Mouse (Mus musculus) neutrophil, adult 5-6 weeks (primary cell): ENCODE data around the gene Epn1. TPM values are rescaled to one million over a fixed set of nuclear protein-coding genes. Genes with fewer than 3 reads are reported as not detected.
A peak's percentile ranks its signal among the peaks of the same experiment; 100 is the strongest.

Source experiments
- ATAC-seq: fragments of 151-379, 151-347 bp; 2 replicates; pipeline ENCODE4 v1.8.0; 2017; ENCODE audit warnings: mild to moderate bottlenecking, moderate TSS enrichment; ENCODE audit not compliant: insufficient number of reproducible peaks, poor library complexity, low FRiP score, severe bottlenecking; ENCODE audit errors: extremely low read depth
- total RNA-seq: library from RNA; stranded (forward); fragments of 200-1000 nt; gene quantifications from 2 replicates; pipeline ENCODE4 v1.2.3, GENCODE M21; 2017

The Epn1 gene
- total RNA-seq, 1 experiment from 2014 or later, result 118 TPM

GRCm38 (mm10) chr7:5085512-5085911, 5.5 kb downstream of the Epn1 start:
- no peak for ATAC-seq

GRCm38 (mm10) chr7:5086921-5087440, 6.9 kb downstream of the Epn1 start:
- ATAC-seq, result no peak

GRCm38 (mm10) chr7:5087886-5088285, 7.9 kb downstream of the Epn1 start:
- ATAC-seq, result no peak

- ATAC-seq, result no peak
Measured at GRCm38 (mm10) chr7:5089853-5090252, 9.8 kb downstream of the Epn1 start.

GRCm38 (mm10) chr7:5091008-5091728, 11.1 kb downstream of the Epn1 start:
- no peak for ATAC-seq

- no peak for ATAC-seq
Measured at GRCm38 (mm10) chr7:5092381-5092780, 12.3 kb downstream of the Epn1 start.

- ATAC-seq, result no peak
Measured at GRCm38 (mm10) chr7:5092831-5093510, 12.9 kb downstream of the Epn1 start.

GRCm38 (mm10) chr7:5098769-5099168, 18.7 kb downstream of the Epn1 start:
- ATAC-seq, result no peak

- no peak for ATAC-seq
Measured at GRCm38 (mm10) chr7:5099796-5100195, 19.8 kb downstream of the Epn1 start.

- peak; percentile 90 for ATAC-seq
Measured at GRCm38 (mm10) chr7:5101066-5101663, 21.1 kb downstream of the Epn1 start.

GRCm38 (mm10) chr7:5102564-5102963, 22.5 kb downstream of the Epn1 start:
- no peak for ATAC-seq

- ATAC-seq, result no peak
Measured at GRCm38 (mm10) chr7:5108272-5108671, 28.2 kb downstream of the Epn1 start.

GRCm38 (mm10) chr7:5109301-5109700, 29.3 kb downstream of the Epn1 start:
- ATAC-seq, result 0 out of 2 replicates have a peak, but pooled peaks have one; percentile 16

GRCm38 (mm10) chr7:5112701-5113100, 32.7 kb downstream of the Epn1 start:
- no peak for ATAC-seq

- no peak for ATAC-seq
Measured at GRCm38 (mm10) chr7:5116850-5117249, 36.8 kb downstream of the Epn1 start, which contains the start of gene Rfpl4. Rfpl4 (minus strand) TSS chr7:5116950.

- no peak for ATAC-seq
Measured at GRCm38 (mm10) chr7:5125078-5125477, 45.0 kb downstream of the Epn1 start.

- peak; percentile 97 for ATAC-seq
Measured at GRCm38 (mm10) chr7:5125549-5126406, 45.7 kb downstream of the Epn1 start, which contains the start of gene Rasl2-9. Rasl2-9 (minus strand) TSS chr7:5125950.
